9 mouse cellular contexts compared by ENCODE assay signal in genomic region chr7:101288436-101288835, GRCm38 (mm10). TPM values are rescaled to one million over a fixed set of nuclear protein-coding genes. Genes with fewer than 3 reads are reported as not detected.
DNase-seq lines count a peak whose midpoint lies in the region; ATAC-seq and TF ChIP-seq lines count a peak whose summit lies in the region.
"Had no signal": no experiment of that assay in that cellular context is flagged by ENCODE, and none has a peak within 500 bp of the region (broad histone marks: within the 10 kb centered on the region; RNA-seq: fewer than 3 reads in every experiment).

No protein-coding gene starts in this region.

- peak; percentile 89 for TF ChIP-seq CTCF in small intestine, adult 2 months (IDR thresholded peaks at IDR 0.05; ENCODE audit: extremely low read depth, insufficient read length, insufficient replicate concordance, low read depth, low read length)

- ATAC-seq in midbrain, embryonic 15.5 days (replicated peaks) = no peak
- 0 out of 2 replicates have a peak, but pooled peaks have one; percentile 59 for ATAC-seq in erythroblast, adult 5-6 weeks (replicated peaks; ENCODE audit: low FRiP score, poor library complexity, severe bottlenecking)

- no peaks in the 10 kb centered on the region for H3K9me3 ChIP-seq in midbrain, embryonic 10.5 days (replicated peaks)
- no peaks in the 10 kb centered on the region for H3K9me3 ChIP-seq in midbrain, embryonic 15.5 days
- no peaks in the 10 kb centered on the region for H3K9me3 ChIP-seq in limb, embryonic 10.5 days (replicated peaks)
- H3K9me3 ChIP-seq: heart, embryonic 13.5 days had no signal

- no peak overlapping the region for H3K9ac ChIP-seq in midbrain, embryonic 15.5 days
- H3K9ac ChIP-seq: heart, embryonic 13.5 days had no signal

- H3K27me3 ChIP-seq in midbrain, embryonic 10.5 days (ENCODE audit: low read depth, poor library complexity, severe bottlenecking) = no peaks in the 10 kb centered on the region
- no peaks in the 10 kb centered on the region for H3K27me3 ChIP-seq in midbrain, embryonic 15.5 days (replicated peaks)
- no peaks in the 10 kb centered on the region for H3K27me3 ChIP-seq in limb, embryonic 10.5 days (ENCODE audit: low read depth, poor library complexity, severe bottlenecking)
- no peaks in the 10 kb centered on the region for H3K27me3 ChIP-seq in small intestine, adult 2 months (ENCODE audit: control insufficient read depth, insufficient read depth, low read length)
- H3K27me3 ChIP-seq: heart, embryonic 13.5 days had no signal

- 38% methylated on average over 4 of the region's 4 CpGs for WGBS in midbrain, embryonic 10.5 days
- WGBS in midbrain, embryonic 15.5 days = 45% methylated on average over 4 of the region's 4 CpGs
- 34% methylated on average over 4 of the region's 4 CpGs for WGBS in limb, embryonic 10.5 days
- 39% methylated on average over 4 of the region's 4 CpGs for WGBS in small intestine, adult 2 months

- H3K4me1 ChIP-seq in midbrain, embryonic 10.5 days = no peaks in the 10 kb centered on the region
- H3K4me1 ChIP-seq in midbrain, embryonic 15.5 days = no peaks in the 10 kb centered on the region
- H3K4me1 ChIP-seq in limb, embryonic 10.5 days = no peaks in the 10 kb centered on the region; the same call in 1 of the 2 replicates
- no peaks in the 10 kb centered on the region for H3K4me1 ChIP-seq in small intestine, adult 2 months (ENCODE audit: control insufficient read depth, insufficient read depth, insufficient read length, low read length)

- DNase-seq in cerebellum, adult 9-11 months = peak; percentile 32
- DNase-seq in cerebellum, adult 11 months = no peak
- peak; percentile 46 for DNase-seq in midbrain, embryonic 10.5 days (ENCODE audit: low spot score)
- DNase-seq in adipocyte (ENCODE audit: low spot score) = peak; percentile 73
- peak; percentile 68 for DNase-seq in limb, embryonic 10.5 days (ENCODE audit: low spot score)

- TF ChIP-seq POLR2A in small intestine, adult 2 months (IDR thresholded peaks at IDR 0.05; ENCODE audit: low read depth, low read length) = no peak

- peaks cover 68% of the 10 kb centered on the region for H3K36me3 ChIP-seq in midbrain, embryonic 10.5 days
- H3K36me3 ChIP-seq in midbrain, embryonic 15.5 days (replicated peaks) = peaks cover 7% of the 10 kb centered on the region; the same call in 1 of the 2 replicates
- H3K36me3 ChIP-seq in limb, embryonic 10.5 days = peaks cover 66% of the 10 kb centered on the region
- H3K36me3 ChIP-seq in small intestine, adult 2 months (ENCODE audit: control insufficient read depth, insufficient read depth, low read length) = peaks cover 13% of the 10 kb centered on the region

- H3K4me3 ChIP-seq in midbrain, embryonic 10.5 days = no peak overlapping the region
- H3K4me3 ChIP-seq in midbrain, embryonic 15.5 days = no peak overlapping the region
- no peak overlapping the region for H3K4me3 ChIP-seq in limb, embryonic 10.5 days
- no peak overlapping the region for H3K4me3 ChIP-seq in small intestine, adult 2 months (ENCODE audit: low read depth, low read length)
- H3K4me3 ChIP-seq: heart, embryonic 13.5 days had no signal

- H3K4me2 ChIP-seq in midbrain, embryonic 15.5 days = no peak overlapping the region
- H3K4me2 ChIP-seq: heart, embryonic 13.5 days had no signal

- no peak overlapping the region for H3K27ac ChIP-seq in midbrain, embryonic 10.5 days (replicated peaks)
- no peak overlapping the region for H3K27ac ChIP-seq in midbrain, embryonic 15.5 days
- no peak overlapping the region for H3K27ac ChIP-seq in limb, embryonic 10.5 days
- no peak overlapping the region for H3K27ac ChIP-seq in small intestine, adult 2 months (ENCODE audit: insufficient read depth, low read depth, low read length)
- H3K27ac ChIP-seq: heart, embryonic 13.5 days had no signal

RNA-seq across cellular contexts. Expression of gene Atg16l2, which starts 13.6 kb away (rescaled TPM):
- polyA plus RNA-seq in midbrain, embryonic 10.5 days (2016; fragmentation: Nextera tagmentation; extraction: Ambion mirVana) = 20.9 and 21.6 TPM in 2 replicates
- 26.1 and 26.9 TPM in 2 replicates for polyA plus RNA-seq in midbrain, embryonic 15.5 days (2015; fragmentation: Nextera tagmentation; extraction: Ambion mirVana)
- total RNA-seq in erythroblast, adult 5-6 weeks (2015; ENCODE audit: low replicate concordance) = 1.7 and 3.3 TPM in 2 replicates
- 0.70 and 1.2 TPM in 2 replicates for total RNA-seq in erythroblast, adult 5-6 weeks (2017; ENCODE audit: low replicate concordance)
- 19.6 and 23.0 TPM in 2 replicates for polyA plus RNA-seq in limb, embryonic 10.5 days (2016; fragmentation: Nextera tagmentation; extraction: Ambion mirVana)
- 8.1 and 11.0 TPM in 2 replicates for polyA plus RNA-seq in small intestine, adult 2 months (2012; rRNA removed)

RNA-seq across cellular contexts. Expression of gene Stard10, which starts 28.4 kb away (rescaled TPM):
- 5.0 and 7.3 TPM in 2 replicates for polyA plus RNA-seq in midbrain, embryonic 10.5 days (2016; fragmentation: Nextera tagmentation; extraction: Ambion mirVana)
- 8.7 and 9.6 TPM in 2 replicates for polyA plus RNA-seq in midbrain, embryonic 15.5 days (2015; fragmentation: Nextera tagmentation; extraction: Ambion mirVana)
- 37.4 and 49.8 TPM in 2 replicates for total RNA-seq in erythroblast, adult 5-6 weeks (2015; ENCODE audit: low replicate concordance)
- 24.4 and 39.0 TPM in 2 replicates for total RNA-seq in erythroblast, adult 5-6 weeks (2017; ENCODE audit: low replicate concordance)
- 10.1 and 11.7 TPM in 2 replicates for polyA plus RNA-seq in limb, embryonic 10.5 days (2016; fragmentation: Nextera tagmentation; extraction: Ambion mirVana)
- 148 and 264 TPM in 2 replicates for polyA plus RNA-seq in small intestine, adult 2 months (2012; rRNA removed)

RNA-seq across cellular contexts. Expression of gene Arap1, which starts 59.4 kb away (rescaled TPM):
- 13.6 and 16.3 TPM in 2 replicates for polyA plus RNA-seq in midbrain, embryonic 10.5 days (2016; fragmentation: Nextera tagmentation; extraction: Ambion mirVana)
- 10.4 and 10.6 TPM in 2 replicates for polyA plus RNA-seq in midbrain, embryonic 15.5 days (2015; fragmentation: Nextera tagmentation; extraction: Ambion mirVana)
- total RNA-seq in erythroblast, adult 5-6 weeks (2015; ENCODE audit: low replicate concordance) = 24.2 and 26.5 TPM in 2 replicates
- total RNA-seq in erythroblast, adult 5-6 weeks (2017; ENCODE audit: low replicate concordance) = 8.3 and 24.5 TPM in 2 replicates
- 13.1 and 20.5 TPM in 2 replicates for polyA plus RNA-seq in limb, embryonic 10.5 days (2016; fragmentation: Nextera tagmentation; extraction: Ambion mirVana)
- polyA plus RNA-seq in small intestine, adult 2 months (2012; rRNA removed) = 45.7 and 61.7 TPM in 2 replicates

Comparison
In these comparisons a context has a peak if more than half of its experiments do, and no peak if none do; other contexts are left out.
1. RNA of gene Stard10, which starts 28.4 kb away (polyA plus RNA-seq): 148 to 264 TPM in small intestine, adult 2 months; 10.1 to 11.7 TPM in limb, embryonic 10.5 days, 8.7 to 9.6 TPM in midbrain, embryonic 15.5 days and 5.0 to 7.3 TPM in midbrain, embryonic 10.5 days; every median in the first group is over 10 times any median in the second.